Mouse (Mus musculus) kidney, embryonic 14.5 days (tissue): ENCODE measurements around the gene Htr2a. TPM values are rescaled to one million over a fixed set of nuclear protein-coding genes. Genes with fewer than 3 reads are reported as not detected.

Experiments used
- ATAC-seq: fragments of 200-750 bp; cut with Nextera tagmentation; 2 replicates; pipeline ENCODE4 v1.8.0; 2017; ENCODE audit warnings: moderate number of reproducible peaks, mild to moderate bottlenecking, moderate TSS enrichment, moderate library complexity; ENCODE audit not compliant: low FRiP score, low TSS enrichment
- H3K27ac ChIP-seq: fragments of 300-500 bp; sonication (generic); 2 replicates; pipeline ENCODE4 v1.5.1; 2014; ENCODE audit warnings: low read depth, mild to moderate bottlenecking, low read length, moderate library complexity, mixed read lengths
- H3K27me3 ChIP-seq: fragments of 300-500 bp; sonication (generic); 2 replicates; pipeline ENCODE4 v1.6.1; 2014; ENCODE audit warnings: mild to moderate bottlenecking, low read length; ENCODE audit not compliant: control insufficient read depth, insufficient read depth
- H3K36me3 ChIP-seq: fragments of 300-500 bp; sonication (generic); 2 replicates; pipeline ENCODE4 v1.6.1; 2014; ENCODE audit warnings: low read length, mixed read lengths; ENCODE audit not compliant: control insufficient read depth, insufficient read depth
- H3K4me1 ChIP-seq: fragments of 300-500 bp; sonication (generic); 2 replicates; pipeline ENCODE4 v1.6.1; 2014; ENCODE audit warnings: low read length, mixed read lengths; ENCODE audit not compliant: control insufficient read depth, insufficient read depth
- H3K4me2 ChIP-seq: fragments of 300-500 bp; sonication (generic); replicated peaks from 2 replicates; pipeline ENCODE4 v1.6.1; 2014; ENCODE audit warnings: low read depth, mild to moderate bottlenecking, low read length
- H3K4me3 ChIP-seq: fragments of 300-500 bp; sonication (generic); 2 replicates; pipeline ENCODE4 v1.5.1; 2014; ENCODE audit warnings: mild to moderate bottlenecking, low read length
- H3K9ac ChIP-seq: fragments of 300-500 bp; sonication (generic); 2 replicates; pipeline ENCODE4 v1.6.1; 2014; ENCODE audit warnings: low read depth, mild to moderate bottlenecking, low read length, moderate library complexity
- H3K9me3 ChIP-seq: fragments of 300-500 bp; sonication (generic); 2 replicates; pipeline ENCODE4 v1.6.1; 2016; ENCODE audit warnings: low read length; ENCODE audit not compliant: control insufficient read depth
- WGBS: fragments of 180-500 bp; shearing (Covaris S2); extraction: QIAGEN DNeasy Blood & Tissue Kit; methylation state at CpG from one replicate; pipeline ENCODE4 v1.1.7; 2014; 5-methylcytosine and 5-hydroxymethylcytosine counted together
- polyA plus RNA-seq: library from polyadenylated mRNA; unstranded; fragments of >200 nt; fragmentation: Nextera tagmentation; extraction: Ambion mirVana; gene quantifications from 2 replicates; pipeline ENCODE4 v1.2.1, GENCODE M21; 2014

The Htr2a gene
- polyA plus RNA-seq, 1 experiment from 2014 or later: 0.60 TPM

DNA sequence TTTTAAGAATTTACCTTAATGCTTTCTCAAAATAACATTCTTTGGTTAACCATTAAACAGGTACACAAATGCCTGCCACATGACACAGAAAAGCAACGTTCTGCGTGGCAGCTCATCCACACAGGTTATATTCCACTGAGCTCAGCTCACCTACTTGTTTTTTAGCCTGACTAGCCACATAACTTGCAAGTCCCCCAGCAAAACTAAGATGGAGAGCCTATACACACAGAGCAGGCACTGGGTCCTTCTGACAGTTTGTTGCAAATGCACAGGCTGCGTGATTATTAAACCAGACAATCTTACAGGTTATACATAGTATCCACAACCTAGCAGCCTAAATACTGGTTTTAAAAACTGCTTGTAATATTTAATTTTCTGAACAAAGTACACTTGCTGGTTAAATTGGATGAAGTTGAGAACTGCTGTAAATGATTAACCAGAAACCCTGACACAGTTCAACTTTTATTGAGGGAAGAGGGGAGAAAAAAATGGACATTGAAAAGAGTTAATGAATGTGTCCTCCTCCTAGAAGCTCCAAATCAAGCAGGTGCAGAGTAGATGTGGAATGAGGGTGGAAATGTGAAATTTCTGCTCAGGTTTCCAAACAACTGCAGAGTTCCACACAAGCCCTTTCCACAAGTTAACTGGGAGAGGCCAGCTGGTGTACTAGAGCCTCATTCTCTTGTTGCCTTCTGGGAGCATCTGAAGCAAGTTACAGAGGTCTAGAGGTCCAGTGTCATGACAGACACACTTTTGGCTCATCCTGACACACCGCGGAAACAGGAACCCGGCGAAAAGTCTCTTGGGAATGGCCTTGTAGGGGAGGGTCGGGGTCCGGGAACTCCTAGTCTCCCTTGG, 90.8 kb downstream of the Htr2a start:
- Histone ChIP-seq H3K27me3 (no peaks in the 10 kb centered on the region), H3K4me3 (peak overlapping the region; percentile 82), H3K27ac (peak overlapping the region; percentile 86), H3K4me2 (peak overlapping the region; percentile 61), H3K9me3 (no peaks in the 10 kb centered on the region), H3K36me3 (peaks cover 6% of the 10 kb centered on the region; the same call in 1 of the 2 replicates), H3K9ac (no peak overlapping the region), H3K4me1 (0 out of 2 replicates have a peak, but pooled peaks cover 5% of the 10 kb centered on the region)
- no peak for ATAC-seq
- 23% methylated on average over 9 of the region's 9 CpGs for WGBS

DNA sequence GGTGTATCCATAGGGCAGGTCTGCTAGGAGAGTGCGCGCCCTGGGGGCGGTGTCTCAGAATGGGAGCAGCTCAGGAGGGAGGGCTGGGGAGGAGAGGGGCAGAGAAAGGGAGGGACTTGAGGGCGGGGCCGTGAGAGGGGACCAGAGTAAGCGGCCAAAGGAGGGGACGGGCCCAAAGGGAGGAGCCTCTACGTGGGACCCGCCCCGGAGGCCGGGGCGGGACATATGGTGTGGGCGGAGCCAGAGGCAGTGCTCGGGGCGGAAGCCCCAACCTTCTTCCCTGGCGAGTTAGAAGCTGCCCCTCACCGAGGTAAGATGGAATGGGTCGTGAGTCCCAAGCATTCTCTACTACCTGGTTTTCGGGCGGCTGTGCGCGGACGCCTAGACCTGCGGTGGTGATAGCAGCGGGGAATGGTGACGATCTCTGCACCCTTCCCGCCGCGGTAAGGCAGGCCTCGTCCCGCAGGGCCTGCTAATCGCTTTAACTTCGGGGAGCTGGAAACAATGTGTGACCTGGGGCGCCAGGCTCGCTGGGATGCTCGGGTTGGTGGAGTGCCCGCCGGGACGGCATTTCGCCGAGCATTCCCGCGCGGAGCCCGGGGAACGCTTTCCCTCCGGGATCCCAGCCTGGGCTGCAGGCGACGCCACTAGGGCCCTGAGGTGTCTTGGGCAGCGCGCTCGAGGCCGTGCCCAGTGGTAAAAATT, 91.6 kb downstream of the Htr2a start, which contains the start of gene Esd:
TSS of gene Esd (plus strand) at position 219 of the 705 bp plus-strand sequence.
- H3K9ac ChIP-seq: peak within 1 kb of the TSS; percentile 84
- ATAC-seq: peak; percentile 98
- H3K4me3 ChIP-seq: peak within 1 kb of the TSS; percentile 82
- no peaks in the 10 kb centered on the region for H3K27me3 ChIP-seq
- peak within 1 kb of the TSS; percentile 86 for H3K27ac ChIP-seq
- under 1% methylated on average over 53 of the region's 53 CpGs for WGBS
- H3K36me3 ChIP-seq: peaks cover 12% of the 10 kb centered on the region; the same call in 1 of the 2 replicates
- H3K4me2 ChIP-seq: peak within 1 kb of the TSS; percentile 61
- H3K9me3 ChIP-seq: no peaks in the 10 kb centered on the region
- 0 out of 2 replicates have a peak, but pooled peaks cover 5% of the 10 kb centered on the region for H3K4me1 ChIP-seq

DNA sequence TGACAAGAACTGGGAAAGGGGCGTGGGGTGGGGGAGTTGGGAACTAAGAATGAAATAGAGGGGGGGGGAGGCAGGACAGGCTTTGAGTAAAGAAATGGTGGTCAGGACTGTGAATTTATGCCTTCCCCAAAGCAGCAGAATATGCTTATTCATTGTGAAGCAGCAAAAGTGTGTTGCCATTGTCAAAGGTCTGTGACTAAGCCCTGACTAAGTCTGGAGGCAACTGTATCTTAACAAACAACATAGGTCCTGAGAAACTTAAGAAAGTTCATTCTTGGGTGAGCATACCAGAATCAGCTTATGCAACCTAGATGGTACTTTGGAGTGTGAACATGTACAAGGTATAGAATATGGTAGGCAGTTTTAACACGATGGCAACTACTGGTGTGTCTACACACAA, 92.8 kb downstream of the Htr2a start:
- no peak for ATAC-seq
- H3K4me1 ChIP-seq: 0 out of 2 replicates have a peak, but pooled peaks cover 5% of the 10 kb centered on the region
- H3K9ac ChIP-seq: peak overlapping the region; percentile 84; the same call in 1 of the 2 replicates
- H3K27ac ChIP-seq: no peak overlapping the region
- no peaks in the 10 kb centered on the region for H3K9me3 ChIP-seq
- 67% methylated on average over 2 of the region's 2 CpGs for WGBS
- H3K27me3 ChIP-seq: no peaks in the 10 kb centered on the region
- peak overlapping the region; percentile 61 for H3K4me2 ChIP-seq
- peaks cover 18% of the 10 kb centered on the region for H3K36me3 ChIP-seq
- peak overlapping the region; percentile 82; the same call in 1 of the 2 replicates for H3K4me3 ChIP-seq

DNA sequence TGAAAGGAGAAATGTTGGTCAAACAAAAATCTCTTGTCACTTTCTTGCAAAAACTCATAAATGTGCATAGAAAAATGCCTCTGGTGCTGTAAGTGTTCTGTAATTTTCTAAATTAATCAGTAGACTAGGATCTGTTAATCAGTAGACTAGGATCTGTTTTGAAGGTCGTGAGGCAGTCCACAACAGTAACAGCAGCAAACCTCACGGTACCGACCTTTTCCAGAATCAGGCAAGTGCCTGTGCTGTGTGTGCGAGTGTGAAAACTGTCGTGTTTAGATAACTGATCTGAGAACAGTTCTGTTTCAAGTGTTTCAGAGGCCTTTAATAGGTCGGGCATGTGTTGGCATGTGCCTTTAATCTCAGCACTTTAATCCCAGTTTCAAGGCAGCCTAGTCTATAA, 94.8 kb downstream of the Htr2a start:
- Histone ChIP-seq H3K4me2 (no peak overlapping the region), H3K4me3 (no peak overlapping the region), H3K9ac (no peak overlapping the region), H3K4me1 (0 out of 2 replicates have a peak, but pooled peaks cover 5% of the 10 kb centered on the region), H3K9me3 (no peaks in the 10 kb centered on the region), H3K36me3 (peaks cover 38% of the 10 kb centered on the region), H3K27ac (no peak overlapping the region), H3K27me3 (no peaks in the 10 kb centered on the region)
- ATAC-seq: no peak
- WGBS: 85% methylated on average over 6 of the region's 6 CpGs

DNA sequence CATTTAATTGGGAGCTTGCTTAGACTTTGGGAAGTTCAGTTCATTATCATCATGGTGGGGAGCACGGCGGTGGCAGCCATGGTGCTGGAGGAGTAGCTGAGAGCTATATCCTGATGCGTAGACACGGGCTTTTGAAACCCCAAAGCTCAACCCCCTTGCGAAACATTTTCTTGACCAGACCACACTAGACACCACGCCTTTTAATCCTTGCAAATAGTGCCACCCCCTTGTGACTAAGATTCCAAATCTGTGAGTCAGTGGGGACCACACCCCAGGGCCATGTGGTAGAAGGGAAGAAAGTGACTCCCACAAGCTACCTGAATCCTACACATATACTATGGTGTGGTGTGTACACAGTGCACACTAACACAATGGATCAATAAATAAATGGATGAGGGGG, 96.2 kb downstream of the Htr2a start:
- no peaks in the 10 kb centered on the region for H3K27me3 ChIP-seq
- WGBS: 98% methylated on average over 6 of the region's 6 CpGs

More for the DNA sequence above, 96.2 kb downstream of the Htr2a start:
- ATAC-seq: no peak
- no peak overlapping the region for H3K9ac ChIP-seq
- peaks cover 52% of the 10 kb centered on the region for H3K36me3 ChIP-seq
- H3K4me1 ChIP-seq: 0 out of 2 replicates have a peak, but pooled peaks cover 5% of the 10 kb centered on the region
- no peaks in the 10 kb centered on the region for H3K9me3 ChIP-seq
- H3K27ac ChIP-seq: no peak overlapping the region
- H3K4me3 ChIP-seq: no peak overlapping the region
- no peak overlapping the region for H3K4me2 ChIP-seq

Other genes with a start within 250 kb of the Htr2a start
- gene Esd, start 91.5 kb downstream of the Htr2a start, polyA plus RNA-seq: 433 and 467 TPM in 2 replicates